Mouse (Mus musculus): ENCODE results near the gene Npm3. TPM values are rescaled to one million over a fixed set of nuclear protein-coding genes. Genes with fewer than 3 reads are reported as not detected.
A peak's percentile ranks its signal among the peaks of the same experiment; 100 is the strongest.

The Npm3 gene
- total RNA-seq (2021), result 10 to 100 TPM; 16.9 TPM

GRCm38 (mm10) chr19:45749243-45750043 lies at the start of gene Npm3:
Npm3 (minus strand) TSS chr19:45749591.
- intact Hi-C loops (cut with DNase I), result loop anchor here (2.0 to 5.0 kb wide), 2 partner anchors 33 to 527 kb away; partner anchors contain the start of gene Mgea5
- peak; percentile 56 for DNase-seq (ENCODE audit: low spot score)

GRCm38 (mm10) chr19:45796879-45797278 lies 47.5 kb upstream of the Npm3 start:
- DNase-seq (ENCODE audit: low spot score), result no peak
- intact Hi-C loops (cut with DNase I), result no loop called here

- no peak for DNase-seq (ENCODE audit: low spot score)
- intact Hi-C loops (cut with DNase I), result no loop called here
These were observed 46.7 kb upstream of the Npm3 start for GRCm38 (mm10) chr19:45796061-45796556.

- DNase-seq (ENCODE audit: low spot score), result no peak
- intact Hi-C loops (cut with DNase I), result no loop called here
These were observed 46.1 kb upstream of the Npm3 start for GRCm38 (mm10) chr19:45795406-45795944.

GRCm38 (mm10) chr19:45794718-45795117 lies 45.3 kb upstream of the Npm3 start:
- DNase-seq (ENCODE audit: low spot score), result no peak
- intact Hi-C loops (cut with DNase I), result no loop called here

GRCm38 (mm10) chr19:45792404-45792803 lies 43.0 kb upstream of the Npm3 start:
- no peak for DNase-seq (ENCODE audit: low spot score)
- intact Hi-C loops (cut with DNase I), result no loop called here

- DNase-seq (ENCODE audit: low spot score), result no peak
- intact Hi-C loops (cut with DNase I), result no loop called here
These were observed 40.8 kb upstream of the Npm3 start for GRCm38 (mm10) chr19:45789888-45790874.

GRCm38 (mm10) chr19:45789365-45789764 lies 40.0 kb upstream of the Npm3 start:
- DNase-seq (ENCODE audit: low spot score), result no peak
- intact Hi-C loops (cut with DNase I), result no loop called here

GRCm38 (mm10) chr19:45788337-45788736 lies 38.9 kb upstream of the Npm3 start:
- no peak for DNase-seq (ENCODE audit: low spot score)
- intact Hi-C loops (cut with DNase I), result no loop called here

- intact Hi-C loops (cut with DNase I), result no loop called here
- no peak for DNase-seq (ENCODE audit: low spot score)
These were observed 38.1 kb upstream of the Npm3 start for GRCm38 (mm10) chr19:45787450-45787849.

GRCm38 (mm10) chr19:45785470-45785869 lies 36.1 kb upstream of the Npm3 start:
- no peak for DNase-seq (ENCODE audit: low spot score)
- intact Hi-C loops (cut with DNase I), result no loop called here

- intact Hi-C loops (cut with DNase I), result loop anchor here (2.0 kb wide), 1 partner anchor 35 kb away; the partner anchor contains the start of gene Npm3
- no peak for DNase-seq (ENCODE audit: low spot score)
These were observed 34.7 kb upstream of the Npm3 start for GRCm38 (mm10) chr19:45783933-45784576.

GRCm38 (mm10) chr19:45783181-45783932 lies 34.0 kb upstream of the Npm3 start, which contains the start of gene Mgea5:
Mgea5 (minus strand) TSS chr19:45783837.
- intact Hi-C loops (cut with DNase I), result loop anchor here (2.0 kb wide), 1 partner anchor 35 kb away; the partner anchor contains the start of gene Npm3
- peak; percentile 98 for DNase-seq (ENCODE audit: low spot score)

GRCm38 (mm10) chr19:45782315-45783001 lies 33.1 kb upstream of the Npm3 start:
- peak; percentile 59 for DNase-seq (ENCODE audit: low spot score)
- intact Hi-C loops (cut with DNase I), result loop anchor here (2.0 kb wide), 1 partner anchor 34 kb away; the partner anchor contains the start of gene Npm3

GRCm38 (mm10) chr19:45781676-45782075 lies 32.3 kb upstream of the Npm3 start:
- intact Hi-C loops (cut with DNase I), result loop anchor here (2.0 kb wide), 1 partner anchor 33 kb away; the partner anchor contains the start of gene Npm3

GRCm38 (mm10) chr19:45780350-45780915 lies 31.0 kb upstream of the Npm3 start:
- intact Hi-C loops (cut with DNase I), result no loop called here
- DNase-seq (ENCODE audit: low spot score), result no peak

More at GRCm38 (mm10) chr19:45781676-45782075, 32.3 kb upstream of the Npm3 start:
- no peak for DNase-seq (ENCODE audit: low spot score)

GRCm38 (mm10) chr19:45775486-45775885 lies 26.1 kb upstream of the Npm3 start:
- DNase-seq (ENCODE audit: low spot score), result no peak
- intact Hi-C loops (cut with DNase I), result no loop called here

GRCm38 (mm10) chr19:45771501-45771900 lies 22.1 kb upstream of the Npm3 start:
- DNase-seq (ENCODE audit: low spot score), result no peak
- intact Hi-C loops (cut with DNase I), result no loop called here

Data from heart, postnatal 25 days (tissue).